Mouse (Mus musculus) inflammation-experienced regulatory T-cells (primary cell): Measurements from ENCODE around the gene Chka. TPM values are rescaled to one million over a fixed set of nuclear protein-coding genes. Genes with fewer than 3 reads are reported as not detected.

Source experiments
- polyA plus RNA-seq, 2 experiments: library from polyadenylated mRNA; unstranded; fragments of 100-300 nt; shearing (Covaris generic); gene quantifications; one replicate each; pipeline ENCODE4 v1.2.1; 2017

The Chka gene
- polyA plus RNA-seq, result 10 to 100 TPM; 15.3 to 18.1 TPM

GRCm38 (mm10) chr19:3851502-3851962 lies at the start of gene Chka:
Gene Chka, plus strand, starts transcription at chr19:3851773.

DNA sequence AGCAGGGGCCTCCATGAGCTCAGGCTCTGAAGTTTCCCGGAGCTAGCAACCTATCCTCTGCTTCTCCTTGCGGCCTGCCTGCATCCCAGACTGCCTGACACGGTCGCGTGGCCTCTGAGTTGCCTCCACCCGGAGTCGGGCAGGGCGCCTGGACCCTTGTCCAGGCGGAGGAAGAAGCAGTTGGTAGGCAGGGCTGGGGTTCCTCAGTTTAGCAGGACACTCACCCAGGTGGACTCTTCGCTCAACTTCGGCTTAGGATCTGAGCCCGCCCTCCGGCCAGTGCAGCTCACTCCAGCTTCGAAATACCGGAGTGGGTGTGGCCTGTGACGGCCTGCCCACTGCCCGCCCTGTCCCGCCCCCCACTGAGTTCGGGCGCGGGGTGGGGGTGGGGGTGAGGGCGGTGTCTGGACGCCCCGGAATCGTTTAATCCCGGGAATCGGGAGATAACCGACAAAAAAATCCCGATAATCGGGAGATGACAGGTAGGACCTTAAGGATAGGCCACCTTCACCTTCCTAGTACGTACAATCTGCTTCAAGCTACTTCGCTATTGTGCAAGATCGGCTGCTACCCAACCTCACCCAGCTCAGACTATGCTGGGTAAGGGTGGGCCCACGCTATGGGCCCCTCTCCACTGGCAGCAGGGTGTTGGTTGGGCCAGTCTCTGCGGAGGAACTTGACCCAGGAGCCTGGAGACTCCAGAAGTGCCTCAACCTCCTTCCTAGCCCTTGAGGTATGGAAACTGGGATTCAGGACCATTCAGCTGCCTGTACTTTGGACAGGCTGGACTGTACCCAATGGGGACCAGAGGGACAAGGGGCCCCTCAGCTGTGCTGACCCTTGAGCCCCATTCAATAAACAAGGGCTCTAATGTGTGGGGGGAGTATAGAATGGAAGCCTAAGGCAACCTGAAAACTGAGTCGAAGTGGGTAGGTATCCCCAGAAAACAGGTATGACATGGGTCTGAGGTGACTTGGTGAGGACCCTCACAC lies 55.5 kb downstream of the Chka start, which contains the start of gene Tcirg1:
Tcirg1 (minus strand) TSS at position 339 of the 992 bp plus-strand sequence.

GRCm38 (mm10) chr19:3912337-3913204 lies 61.0 kb downstream of the Chka start, which contains the start of gene Ndufs8:
Gene Ndufs8, minus strand, starts transcription at chr19:3912774.

GRCm38 (mm10) chr19:3929211-3929941 lies 77.8 kb downstream of the Chka start, which contains the start of gene Aldh3b1:
Gene Aldh3b1, minus strand, starts transcription at chr19:3929808.

DNA sequence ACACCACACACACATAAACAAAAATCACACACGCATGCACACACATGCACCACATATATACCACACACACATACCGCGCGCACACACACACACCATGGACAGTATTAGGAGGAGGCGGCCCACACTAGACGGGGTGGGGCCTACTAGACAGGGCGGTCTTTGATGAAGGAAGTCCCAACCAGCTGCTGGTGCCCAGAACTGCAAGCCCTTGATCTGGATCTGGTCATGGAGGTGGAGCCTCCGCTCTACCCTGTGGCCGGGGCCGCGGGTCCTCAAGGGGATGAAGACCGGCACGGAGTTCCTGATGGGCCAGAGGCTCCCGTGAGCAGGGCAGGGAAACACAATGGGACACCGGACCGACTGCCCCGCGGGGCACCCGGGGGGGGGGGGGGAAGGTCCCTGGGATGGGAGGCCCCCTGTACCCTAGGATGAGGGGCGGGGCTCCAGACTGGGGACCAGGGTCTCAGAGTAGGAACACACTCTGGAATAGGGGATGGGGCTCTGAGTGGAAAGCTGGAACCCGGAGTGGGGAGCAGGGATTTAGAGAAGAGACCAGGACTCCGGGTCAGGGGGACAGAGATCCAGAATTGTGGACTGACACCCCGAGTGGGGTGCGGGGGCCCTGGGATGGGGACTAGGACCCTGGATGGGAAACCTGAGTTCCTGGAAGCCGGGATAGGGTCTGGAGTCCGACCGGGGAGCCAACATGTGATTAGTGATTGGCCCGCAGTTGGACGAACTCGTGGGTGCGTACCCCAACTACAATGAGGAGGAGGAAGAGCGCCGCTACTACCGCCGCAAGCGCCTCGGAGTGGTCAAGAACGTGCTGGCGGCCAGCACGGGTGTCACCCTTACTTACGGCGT lies 83.7 kb downstream of the Chka start, which contains the start of gene Unc93b1:
Unc93b1 (plus strand) TSS at position 155 of the 864 bp plus-strand sequence.

Other genes with a start within 250 kb of the Chka start
- gene Lrp5, start 165.2 kb upstream of the Chka start, polyA plus RNA-seq, result under 1 TPM; 0.08 to 0.66 TPM
- 1 to 10 TPM; 5.7 to 6.7 TPM for gene 1810055G02Rik, start 143.5 kb upstream of the Chka start, polyA plus RNA-seq
- gene Kmt5b, start 84.4 kb upstream of the Chka start, polyA plus RNA-seq, result 10 to 100 TPM; 84.1 to 84.2 TPM
- gene Tcirg1, start 55.4 kb downstream of the Chka start, polyA plus RNA-seq, result 10 to 100 TPM; 69.0 to 87.5 TPM
- 100 to 1,000 TPM; 135 to 181 TPM for gene Ndufs8, start 61.0 kb downstream of the Chka start, polyA plus RNA-seq
- under 1 TPM; 0.34 to 0.40 TPM for gene Aldh3b1, start 78.0 kb downstream of the Chka start, polyA plus RNA-seq
- gene Unc93b1, start 83.4 kb downstream of the Chka start, polyA plus RNA-seq, result 10 to 100 TPM; 45.3 to 51.4 TPM
- gene Aldh3b3, start 106.9 kb downstream of the Chka start, polyA plus RNA-seq, result under 1 TPM; 0.24 to 0.86 TPM
- gene Aldh3b2, start 120.6 kb downstream of the Chka start, polyA plus RNA-seq, result under 1 TPM in 1 of 2 experiments, not detected in 1; 0.20 TPM
- under 1 TPM in 1 of 2 experiments, not detected in 1; 0.36 TPM for gene Acy3, start 134.8 kb downstream of the Chka start, polyA plus RNA-seq
- 1 to 10 TPM in 1 of 2 experiments, not detected in 1; 1.2 TPM for gene Tbx10, start 141.0 kb downstream of the Chka start, polyA plus RNA-seq
- 10 to 100 TPM; 14.8 to 15.3 TPM for gene Nudt8, start 148.8 kb downstream of the Chka start, polyA plus RNA-seq
- 1 to 10 TPM; 1.2 to 4.0 TPM for gene Gm49405, start 148.9 kb downstream of the Chka start, polyA plus RNA-seq
- gene Doc2g, start 151.5 kb downstream of the Chka start, polyA plus RNA-seq, result 1 to 10 TPM in 1 of 2 experiments, under 1 TPM in 1; 0.68 to 4.7 TPM
- gene Ndufv1, start 161.0 kb downstream of the Chka start, polyA plus RNA-seq, result 100 to 1,000 TPM; 152 to 159 TPM
- 100 to 1,000 TPM; 537 to 539 TPM for gene Gstp1, start 186.2 kb downstream of the Chka start, polyA plus RNA-seq
- 10 to 100 TPM in 1 of 2 experiments, 1 to 10 TPM in 1; 3.0 to 16.9 TPM for gene Gstp2, start 194.2 kb downstream of the Chka start, polyA plus RNA-seq
- 100 to 1,000 TPM in 1 of 2 experiments, 10 to 100 TPM in 1; 94.0 to 111 TPM for gene Gstp3, start 207.8 kb downstream of the Chka start, polyA plus RNA-seq
- gene Cabp2, start 229.8 kb downstream of the Chka start, polyA plus RNA-seq, result not detected
- 100 to 1,000 TPM; 834 to 888 TPM for gene Cdk2ap2, start 245.4 kb downstream of the Chka start, polyA plus RNA-seq
- 100 to 1,000 TPM; 344 to 350 TPM for gene Pitpnm1, start 248.2 kb downstream of the Chka start, polyA plus RNA-seq